Mouse (Mus musculus): ENCODE measurements at regions not wholly inside any gene's neighbourhood (a gene's known extent, or its start where the extent isn't known, plus 50 kb on each side); places are given as distances from the start of the nearest gene placed in this dataset.

DNA sequence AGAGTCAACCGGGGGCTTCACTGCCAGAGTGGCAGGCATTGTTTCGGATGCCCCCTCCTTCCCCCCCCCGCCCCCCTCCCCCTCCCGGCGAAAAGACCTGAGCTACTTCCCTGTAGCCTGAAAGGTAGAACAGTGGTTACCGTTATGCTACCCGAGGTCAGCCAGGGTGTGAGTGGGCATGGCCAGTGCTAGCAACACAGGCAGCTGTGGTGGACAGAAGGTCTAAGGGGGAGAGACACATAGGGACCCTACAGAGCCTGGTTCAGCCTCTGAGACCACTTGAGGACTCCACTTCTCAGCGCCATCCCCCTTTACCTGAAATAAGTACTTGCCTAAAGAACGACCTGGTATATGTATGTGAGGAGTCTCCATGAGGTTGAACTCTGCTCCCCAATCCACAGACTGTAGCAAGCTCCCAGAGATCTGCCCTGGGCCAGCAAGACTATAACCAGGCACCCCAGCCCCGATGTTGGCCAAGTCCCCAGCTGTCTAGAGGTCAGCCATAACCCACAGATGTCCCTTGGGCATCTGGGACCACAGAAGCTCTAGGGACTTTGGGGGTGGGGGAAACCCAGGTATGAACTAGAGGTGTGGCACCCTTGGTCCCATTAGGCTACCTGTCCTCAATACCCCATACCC is 64.5 kb upstream of the Wnt7b start:
- no peak for TF ChIP-seq GATA1 (IDR thresholded peaks at IDR 0.05; ENCODE audit: borderline replicate concordance, low read length)
- no peak for TF ChIP-seq FLI1 (IDR thresholded peaks at IDR 0.05; ENCODE audit: low read length)
